Mouse (Mus musculus): ENCODE results near the gene D430041D05Rik. TPM values are rescaled to one million over a fixed set of nuclear protein-coding genes. Genes with fewer than 3 reads are reported as not detected.
A peak's percentile ranks its signal among the peaks of the same experiment; 100 is the strongest.

The D430041D05Rik gene
- total RNA-seq (2021), result 10 to 100 TPM; 30.1 to 32.8 TPM
- long read RNA-seq, experiment 1, partial matches to known transcripts, result 3 of 6 reads
- long read RNA-seq, experiment 1, other reads (novel, unspliced or antisense), result 3 of 6 reads
- long read RNA-seq, experiment 2, partial matches to known transcripts, result 1 of 3 reads
- long read RNA-seq, experiment 2, other reads (novel, unspliced or antisense), result 2 of 3 reads

- DNase-seq, result no peak
Measured at GRCm38 (mm10) chr2:104410963-104411545, at the start of gene D430041D05Rik. Gene D430041D05Rik, minus strand, starts transcription at chr2:104411013.

- no peak for DNase-seq
Measured at GRCm38 (mm10) chr2:104460021-104460420, 49.2 kb upstream of the D430041D05Rik start.

- peak; percentile 39 to 43 for DNase-seq
Measured at GRCm38 (mm10) chr2:104458569-104459332, 47.9 kb upstream of the D430041D05Rik start.

GRCm38 (mm10) chr2:104457106-104457505 lies 46.3 kb upstream of the D430041D05Rik start:
- DNase-seq, result no peak

GRCm38 (mm10) chr2:104450685-104451084 lies 39.9 kb upstream of the D430041D05Rik start:
- DNase-seq, result no peak

GRCm38 (mm10) chr2:104449191-104449590 lies 38.4 kb upstream of the D430041D05Rik start:
- no peak for DNase-seq

- peak in 1 of 2 experiments; percentile 13 for DNase-seq
Measured at GRCm38 (mm10) chr2:104448201-104448600, 37.4 kb upstream of the D430041D05Rik start.

- DNase-seq, result no peak
Measured at GRCm38 (mm10) chr2:104446016-104446415, 35.2 kb upstream of the D430041D05Rik start.

GRCm38 (mm10) chr2:104444776-104445175 lies 34.0 kb upstream of the D430041D05Rik start:
- DNase-seq, result peak; percentile 69 to 76

- DNase-seq, result no peak
Measured at GRCm38 (mm10) chr2:104442341-104442740, 31.5 kb upstream of the D430041D05Rik start.

GRCm38 (mm10) chr2:104436226-104436625 lies 25.4 kb upstream of the D430041D05Rik start:
- no peak for DNase-seq

- DNase-seq, result no peak
Measured at GRCm38 (mm10) chr2:104431067-104431466, 20.3 kb upstream of the D430041D05Rik start.

GRCm38 (mm10) chr2:104430566-104430965 lies 19.8 kb upstream of the D430041D05Rik start:
- DNase-seq, result no peak

GRCm38 (mm10) chr2:104426112-104426511 lies 15.3 kb upstream of the D430041D05Rik start:
- DNase-seq, result no peak

- DNase-seq, result peak in 1 of 2 experiments; percentile 12
Measured at GRCm38 (mm10) chr2:104422230-104422629, 11.4 kb upstream of the D430041D05Rik start.

GRCm38 (mm10) chr2:104420805-104421204 lies 10.0 kb upstream of the D430041D05Rik start:
- DNase-seq, result no peak

GRCm38 (mm10) chr2:104419999-104420398 lies 9.2 kb upstream of the D430041D05Rik start:
- DNase-seq, result no peak

- no peak for DNase-seq
Measured at GRCm38 (mm10) chr2:104419411-104419810, 8.6 kb upstream of the D430041D05Rik start.

GRCm38 (mm10) chr2:104413011-104413410 lies 2.2 kb upstream of the D430041D05Rik start:
- DNase-seq, result no peak

- DNase-seq, result no peak
Measured at GRCm38 (mm10) chr2:104412496-104412895, 1.7 kb upstream of the D430041D05Rik start.

GRCm38 (mm10) chr2:104411806-104412205 lies 993 bp upstream of the D430041D05Rik start:
- DNase-seq, result no peak

- peak; percentile 63 to 75 for DNase-seq
Measured at GRCm38 (mm10) chr2:104409851-104410821, 677 bp downstream of the D430041D05Rik start.

Data from adrenal gland, postnatal 36 days (tissue).